ENCODE assay signal across 7 mouse cellular contexts in the genomic region with DNA sequence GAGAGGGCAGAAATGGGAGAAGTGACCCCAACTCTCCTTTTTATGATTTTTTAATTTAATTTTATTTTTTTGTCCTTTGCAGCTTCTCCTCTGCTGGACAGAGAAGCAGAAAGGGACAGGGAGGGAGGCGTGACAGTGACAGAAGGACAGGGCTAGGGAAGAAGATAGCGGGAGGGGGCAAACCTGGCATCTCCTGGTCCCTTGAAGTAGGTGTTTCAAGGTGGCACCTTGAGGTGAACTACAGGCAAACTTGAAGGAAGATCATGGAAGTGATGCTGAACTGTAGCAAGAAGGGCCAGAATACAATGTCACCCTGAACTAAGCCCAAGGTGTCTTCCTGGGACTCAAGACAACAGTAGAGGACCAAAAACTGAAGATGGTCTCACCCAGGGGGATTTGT. TPM values are rescaled to one million over a fixed set of nuclear protein-coding genes. Genes with fewer than 3 reads are reported as not detected.
A peak's percentile ranks its signal among the peaks of the same experiment; 100 is the strongest.
DNase-seq lines count a peak whose midpoint lies in the region; ATAC-seq and TF ChIP-seq lines count a peak whose summit lies in the region.

No protein-coding gene starts in this region.

- peaks cover 10% of the 10 kb centered on the region; the same call in 1 of the 2 replicates for H3K4me1 ChIP-seq in lung, postnatal 0 days (ENCODE audit: insufficient read depth, low read depth, low read length)
- peaks cover 45% of the 10 kb centered on the region for H3K4me1 ChIP-seq in forebrain, embryonic 14.5 days (ENCODE audit: control insufficient read depth, insufficient read depth, low read length)
- peaks cover 43% of the 10 kb centered on the region for H3K4me1 ChIP-seq in limb, embryonic 14.5 days (ENCODE audit: control insufficient read depth, insufficient read depth, low read length)
- H3K4me1 ChIP-seq in stomach, embryonic 15.5 days: peaks cover 60% of the 10 kb centered on the region

- no peaks in the 10 kb centered on the region for H3K36me3 ChIP-seq in lung, postnatal 0 days (ENCODE audit: insufficient read depth, low read length)
- H3K36me3 ChIP-seq in forebrain, embryonic 14.5 days (ENCODE audit: control insufficient read depth, insufficient read depth, low read length): no peaks in the 10 kb centered on the region; the same call in 1 of the 2 replicates
- no peaks in the 10 kb centered on the region for H3K36me3 ChIP-seq in limb, embryonic 14.5 days (ENCODE audit: control insufficient read depth, insufficient read depth, low read length)
- 0 out of 2 replicates have a peak, but pooled peaks cover 2% of the 10 kb centered on the region for H3K36me3 ChIP-seq in stomach, embryonic 15.5 days

- peak overlapping the region; percentile 8; the same call in 1 of the 2 replicates for H3K4me2 ChIP-seq in lung, postnatal 0 days (replicated peaks; ENCODE audit: low read depth, low read length)
- peak overlapping the region; percentile 77 for H3K4me2 ChIP-seq in forebrain, embryonic 14.5 days (ENCODE audit: low read length)
- peak overlapping the region; percentile 74 for H3K4me2 ChIP-seq in limb, embryonic 14.5 days (replicated peaks; ENCODE audit: low read depth, low read length, severe bottlenecking)
- H3K4me2 ChIP-seq in stomach, embryonic 15.5 days: peak overlapping the region; percentile 69

- TF ChIP-seq CTCF in lung, postnatal 0 days (IDR thresholded peaks at IDR 0.05): no peak

- H3K27ac ChIP-seq in lung, postnatal 0 days (ENCODE audit: low read length): no peak overlapping the region
- 0 out of 2 replicates have a peak overlapping the region, but pooled peaks have one; percentile 45 for H3K27ac ChIP-seq in forebrain, embryonic 14.5 days (ENCODE audit: low read depth, low read length)
- H3K27ac ChIP-seq in limb, embryonic 14.5 days (replicated peaks; ENCODE audit: low read depth, low read length): no peak overlapping the region
- no peak overlapping the region for H3K27ac ChIP-seq in stomach, embryonic 15.5 days

- WGBS in lung, postnatal 0 days: 0% methylated on average over 2 of the region's 2 CpGs
- 0% methylated on average over 2 of the region's 2 CpGs for WGBS in forebrain, embryonic 14.5 days
- 2% methylated on average over 2 of the region's 2 CpGs for whole genome bisulfite sequencing in limb, embryonic 14.5 days
- 3% methylated on average over 2 of the region's 2 CpGs for WGBS in stomach, embryonic 15.5 days

- ATAC-seq in lung, postnatal 0 days: no peak
- no peak for ATAC-seq in forebrain, embryonic 14.5 days
- ATAC-seq in limb, embryonic 14.5 days (ENCODE audit: low FRiP score, low read depth): no peak
- no peak for ATAC-seq in stomach, embryonic 15.5 days (ENCODE audit: insufficient read depth, low FRiP score, low read depth)

- no peak for DNase-seq in lung, postnatal 0 days (ENCODE audit: low spot score)
- DNase-seq in lung, postnatal 14 days: no peak
- DNase-seq in forebrain, embryonic 14.5 days (ENCODE audit: low spot score): peak; percentile 2
- no peak for DNase-seq in limb, embryonic 14.5 days (ENCODE audit: low spot score)
- DNase-seq in kidney, adult 11 months: no peak
- DNase-seq in left cerebral cortex, adult 9 months (ENCODE audit: low spot score in 2 of 2): no peak

- H3K9me3 ChIP-seq in lung, postnatal 0 days (ENCODE audit: low read length): no peaks in the 10 kb centered on the region
- H3K9me3 ChIP-seq in forebrain, embryonic 14.5 days (replicated peaks; ENCODE audit: control insufficient read depth, low read length): no peaks in the 10 kb centered on the region
- H3K9me3 ChIP-seq in limb, embryonic 14.5 days (ENCODE audit: control insufficient read depth, low read length): no peaks in the 10 kb centered on the region
- no peaks in the 10 kb centered on the region for H3K9me3 ChIP-seq in stomach, embryonic 15.5 days

- peak overlapping the region; percentile 19; the same call in 1 of the 2 replicates for H3K4me3 ChIP-seq in lung, postnatal 0 days (ENCODE audit: low read depth, low read length)
- H3K4me3 ChIP-seq in forebrain, embryonic 14.5 days (ENCODE audit: low read depth, low read length): peak overlapping the region; percentile 38
- peak overlapping the region; percentile 39 for H3K4me3 ChIP-seq in limb, embryonic 14.5 days (replicated peaks; ENCODE audit: low read length)
- H3K4me3 ChIP-seq in stomach, embryonic 15.5 days (replicated peaks): peak overlapping the region; percentile 45

- TF ChIP-seq EP300 in lung, postnatal 0 days (IDR thresholded peaks at IDR 0.05): no peak

- H3K9ac ChIP-seq in lung, postnatal 0 days (replicated peaks; ENCODE audit: low read depth): no peak overlapping the region
- H3K9ac ChIP-seq in forebrain, embryonic 14.5 days (ENCODE audit: low read length): peak overlapping the region; percentile 68
- no peak overlapping the region for H3K9ac ChIP-seq in limb, embryonic 14.5 days (ENCODE audit: low read depth, low read length, severe bottlenecking)
- H3K9ac ChIP-seq in stomach, embryonic 15.5 days: peak overlapping the region; percentile 13; the same call in 1 of the 2 replicates

- TF ChIP-seq POLR2A in limb, embryonic 14.5 days (IDR thresholded peaks at IDR 0.05; ENCODE audit: borderline replicate concordance, extremely low read depth, insufficient read depth, insufficient read length): no peak

- 0 out of 2 replicates have a peak, but pooled peaks cover 11% of the 10 kb centered on the region for H3K27me3 ChIP-seq in lung, postnatal 0 days (replicated peaks; ENCODE audit: insufficient read depth, low read length)
- no peaks in the 10 kb centered on the region for H3K27me3 ChIP-seq in forebrain, embryonic 14.5 days (replicated peaks; ENCODE audit: control insufficient read depth, insufficient read depth, low read length)
- H3K27me3 ChIP-seq in limb, embryonic 14.5 days (ENCODE audit: control insufficient read depth, insufficient read depth, low read length): no peaks in the 10 kb centered on the region
- H3K27me3 ChIP-seq in stomach, embryonic 15.5 days (replicated peaks): 0 out of 2 replicates have a peak, but pooled peaks cover 3% of the 10 kb centered on the region

RNA-seq across cellular contexts. Expression of a gene that starts 1.1 kb away (rescaled TPM):
- polyA plus RNA-seq in lung, postnatal 0 days (2015; fragmentation: Nextera tagmentation; extraction: Ambion mirVana): 2.6 and 3.4 TPM in 2 replicates
- 14.2 and 16.3 TPM in 2 replicates for polyA plus RNA-seq in forebrain, embryonic 14.5 days (2014; fragmentation: Nextera tagmentation; extraction: Ambion mirVana)
- 13.2 and 14.6 TPM in 2 replicates for polyA plus RNA-seq in limb, embryonic 14.5 days (2012; rRNA removed)
- 7.4 and 9.0 TPM in 2 replicates for polyA plus RNA-seq in limb, embryonic 14.5 days (2014; fragmentation: Nextera tagmentation; extraction: Ambion mirVana)
- 7.5 and 11.0 TPM in 2 replicates for polyA plus RNA-seq in stomach, embryonic 15.5 days (2015; fragmentation: Nextera tagmentation; extraction: Ambion mirVana)

RNA-seq across cellular contexts. Expression of a gene that starts 7.8 kb away (rescaled TPM):
- 19.3 and 19.5 TPM in 2 replicates for polyA plus RNA-seq in lung, postnatal 0 days (2015; fragmentation: Nextera tagmentation; extraction: Ambion mirVana)
- polyA plus RNA-seq in forebrain, embryonic 14.5 days (2014; fragmentation: Nextera tagmentation; extraction: Ambion mirVana): 28.7 and 32.3 TPM in 2 replicates
- 19.5 and 21.1 TPM in 2 replicates for polyA plus RNA-seq in limb, embryonic 14.5 days (2012; rRNA removed)
- polyA plus RNA-seq in limb, embryonic 14.5 days (2014; fragmentation: Nextera tagmentation; extraction: Ambion mirVana): 30.7 and 30.9 TPM in 2 replicates
- polyA plus RNA-seq in stomach, embryonic 15.5 days (2015; fragmentation: Nextera tagmentation; extraction: Ambion mirVana): 23.7 and 26.9 TPM in 2 replicates

RNA-seq across cellular contexts. Expression of a gene that starts 8.5 kb away (rescaled TPM):
- 5.6 and 6.5 TPM in 2 replicates for polyA plus RNA-seq in lung, postnatal 0 days (2015; fragmentation: Nextera tagmentation; extraction: Ambion mirVana)
- polyA plus RNA-seq in forebrain, embryonic 14.5 days (2014; fragmentation: Nextera tagmentation; extraction: Ambion mirVana): 3.1 and 3.8 TPM in 2 replicates
- polyA plus RNA-seq in limb, embryonic 14.5 days (2012; rRNA removed): 11.6 and 14.9 TPM in 2 replicates
- 4.3 and 5.7 TPM in 2 replicates for polyA plus RNA-seq in limb, embryonic 14.5 days (2014; fragmentation: Nextera tagmentation; extraction: Ambion mirVana)
- polyA plus RNA-seq in stomach, embryonic 15.5 days (2015; fragmentation: Nextera tagmentation; extraction: Ambion mirVana): 6.7 and 7.2 TPM in 2 replicates

RNA-seq across cellular contexts. Expression of a gene that starts 19.9 kb away (rescaled TPM):
- 15.8 and 19.9 TPM in 2 replicates for polyA plus RNA-seq in lung, postnatal 0 days (2015; fragmentation: Nextera tagmentation; extraction: Ambion mirVana)
- polyA plus RNA-seq in forebrain, embryonic 14.5 days (2014; fragmentation: Nextera tagmentation; extraction: Ambion mirVana): 16.5 and 23.6 TPM in 2 replicates
- polyA plus RNA-seq in limb, embryonic 14.5 days (2012; rRNA removed): 46.6 and 55.4 TPM in 2 replicates
- polyA plus RNA-seq in limb, embryonic 14.5 days (2014; fragmentation: Nextera tagmentation; extraction: Ambion mirVana): 34.0 and 36.5 TPM in 2 replicates
- 27.8 and 28.5 TPM in 2 replicates for polyA plus RNA-seq in stomach, embryonic 15.5 days (2015; fragmentation: Nextera tagmentation; extraction: Ambion mirVana)

RNA-seq across cellular contexts. Expression of a gene that starts 40.3 kb away (rescaled TPM):
- 269 and 283 TPM in 2 replicates for polyA plus RNA-seq in lung, postnatal 0 days (2015; fragmentation: Nextera tagmentation; extraction: Ambion mirVana)
- 32.1 and 32.7 TPM in 2 replicates for polyA plus RNA-seq in forebrain, embryonic 14.5 days (2014; fragmentation: Nextera tagmentation; extraction: Ambion mirVana)
- 38.9 and 41.2 TPM in 2 replicates for polyA plus RNA-seq in limb, embryonic 14.5 days (2012; rRNA removed)
- polyA plus RNA-seq in limb, embryonic 14.5 days (2014; fragmentation: Nextera tagmentation; extraction: Ambion mirVana): 44.1 and 44.4 TPM in 2 replicates
- 76.0 and 79.6 TPM in 2 replicates for polyA plus RNA-seq in stomach, embryonic 15.5 days (2015; fragmentation: Nextera tagmentation; extraction: Ambion mirVana)

Comparison
In these comparisons a context has a peak if more than half of its experiments do, and no peak if none do; other contexts are left out.
1. H3K4me2 ChIP-seq: peak in every context shown above with its lines; median percentile 77 in forebrain, embryonic 14.5 days; 74 in limb, embryonic 14.5 days; 69 in stomach, embryonic 15.5 days; 8 in lung, postnatal 0 days.
2. H3K9ac ChIP-seq: peak in forebrain, embryonic 14.5 days (single experiment) and stomach, embryonic 15.5 days (single experiment); none in lung, postnatal 0 days (single experiment) and limb, embryonic 14.5 days (single experiment).
3. Peak in every context shown above with its lines, with median percentiles within 50 percentile points of each other: H3K4me3 ChIP-seq.